Mouse (Mus musculus) heart, adult 9 months (tissue): ENCODE results near the gene Ttll3.

Source experiments
- DNase-seq, 2 experiments: peaks; one replicate each; pipeline ENCODE4 v3.0.0; 2022; ENCODE audit warnings: low spot score in 2 of 2

The Ttll3 gene

GRCm38 (mm10) chr6:113419199-113419587, 30.1 kb downstream of the Ttll3 start, which contains the start of gene Rpusd3:
Gene Rpusd3 (minus strand): TSS chr6:113419340.
- DNase-seq = peak; percentile 96 to 97

DNA sequence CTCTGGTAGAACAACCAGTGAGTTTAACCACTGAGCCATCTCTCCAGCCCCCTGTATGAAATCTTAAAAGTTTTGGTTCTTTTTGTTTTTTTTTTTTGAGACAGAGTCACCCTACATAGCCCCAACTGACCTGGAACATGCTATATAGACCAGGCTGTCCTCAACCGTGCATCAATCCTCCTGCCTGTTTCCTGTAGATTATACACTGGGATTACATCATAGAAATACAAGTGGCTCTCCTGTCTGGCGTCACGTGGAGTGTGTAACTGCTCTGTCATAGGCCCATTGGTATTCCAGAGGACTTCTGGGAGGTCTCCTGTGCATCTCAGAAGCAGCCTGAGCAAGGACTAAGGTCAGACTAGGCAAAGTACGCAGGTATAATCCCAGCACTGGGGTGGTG, 33.9 kb downstream of the Ttll3 start:
- no peak for DNase-seq

GRCm38 (mm10) chr6:113424187-113424586, 35.1 kb downstream of the Ttll3 start:
- DNase-seq = no peak

DNA sequence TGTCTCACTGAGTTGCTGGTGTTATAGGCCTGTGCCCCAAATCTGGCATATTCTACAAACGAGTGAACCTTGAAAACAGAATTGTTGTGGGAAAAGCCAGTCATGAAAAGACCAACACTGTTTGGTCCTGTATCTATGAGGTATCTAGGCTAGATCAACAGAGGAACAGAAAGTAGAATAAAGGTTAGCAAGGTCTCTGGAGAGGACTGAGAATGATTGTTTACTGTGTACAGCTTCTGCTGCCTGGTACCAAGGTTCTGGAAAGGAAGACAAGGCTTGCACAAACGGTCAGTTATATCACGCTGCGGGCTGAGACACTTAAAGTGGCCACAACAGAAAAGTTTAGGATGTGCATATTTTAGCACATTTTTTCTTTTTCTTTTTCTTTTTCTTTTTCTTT, 37.6 kb downstream of the Ttll3 start:
- DNase-seq = no peak

GRCm38 (mm10) chr6:113427397-113427796, 38.3 kb downstream of the Ttll3 start:
- no peak for DNase-seq

DNA sequence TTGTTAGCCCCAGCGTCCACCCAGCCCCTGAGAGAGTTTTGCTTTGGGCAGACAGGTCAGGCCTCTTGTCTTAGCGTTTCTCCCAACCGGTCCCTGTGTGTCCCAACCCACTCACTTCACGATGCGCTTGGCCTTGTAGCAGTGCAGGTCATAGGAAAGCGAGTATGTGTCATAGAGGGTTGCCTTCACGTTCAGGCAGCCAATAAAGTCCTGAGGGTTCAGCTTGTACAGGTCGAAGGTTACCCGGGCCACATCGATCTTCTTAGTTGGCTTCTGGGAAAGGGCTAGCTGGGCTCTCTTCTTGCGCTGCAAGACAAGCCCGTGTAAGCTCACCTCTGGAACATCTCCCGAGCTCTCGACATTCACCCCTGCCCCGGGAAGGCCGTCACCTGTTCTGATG, 38.9 kb downstream of the Ttll3 start:
- DNase-seq = no peak

- no peak for DNase-seq
Observed at GRCm38 (mm10) chr6:113429965-113430364, 40.9 kb downstream of the Ttll3 start.

DNA sequence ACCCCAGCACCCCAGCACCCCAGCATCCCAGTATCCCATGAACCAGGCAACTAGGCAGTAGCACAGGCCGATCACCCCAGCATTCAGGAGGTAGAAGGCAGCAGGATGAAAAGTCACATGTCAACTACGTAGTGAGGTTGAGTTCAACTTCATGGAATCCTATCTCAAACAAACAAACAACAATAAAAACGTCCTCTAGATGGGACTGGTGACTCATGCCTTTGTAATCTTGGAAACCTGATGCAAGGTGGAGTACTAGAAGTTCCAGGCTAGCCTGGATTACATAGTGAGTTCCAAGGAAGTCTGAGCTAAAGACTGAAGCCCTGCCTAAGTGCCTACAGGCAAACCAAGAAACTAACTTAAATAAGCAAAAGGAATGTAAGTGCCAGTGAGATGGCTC, 41.8 kb downstream of the Ttll3 start:
- DNase-seq = no peak

GRCm38 (mm10) chr6:113431801-113432200, 42.7 kb downstream of the Ttll3 start:
- no peak for DNase-seq

DNA sequence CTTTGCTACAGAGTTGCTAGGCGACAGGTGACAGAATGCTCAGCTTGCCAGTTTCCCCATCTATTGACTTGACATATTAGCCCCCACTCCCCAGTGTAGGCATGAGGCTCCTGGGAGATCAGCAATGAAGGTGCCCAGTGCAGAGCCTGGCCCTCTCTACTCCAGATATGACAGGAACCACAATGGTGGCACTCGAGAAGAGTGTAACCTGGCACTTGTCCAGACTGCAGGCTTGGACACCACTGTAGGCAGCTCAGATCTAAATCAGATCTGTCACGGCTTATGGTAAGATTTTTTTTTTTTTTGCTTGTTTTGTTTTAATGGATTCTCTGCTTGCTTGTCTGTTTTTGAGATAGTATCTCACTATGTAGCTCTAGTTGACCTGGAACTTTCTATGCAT, 44.6 kb downstream of the Ttll3 start:
- DNase-seq = no peak

DNA sequence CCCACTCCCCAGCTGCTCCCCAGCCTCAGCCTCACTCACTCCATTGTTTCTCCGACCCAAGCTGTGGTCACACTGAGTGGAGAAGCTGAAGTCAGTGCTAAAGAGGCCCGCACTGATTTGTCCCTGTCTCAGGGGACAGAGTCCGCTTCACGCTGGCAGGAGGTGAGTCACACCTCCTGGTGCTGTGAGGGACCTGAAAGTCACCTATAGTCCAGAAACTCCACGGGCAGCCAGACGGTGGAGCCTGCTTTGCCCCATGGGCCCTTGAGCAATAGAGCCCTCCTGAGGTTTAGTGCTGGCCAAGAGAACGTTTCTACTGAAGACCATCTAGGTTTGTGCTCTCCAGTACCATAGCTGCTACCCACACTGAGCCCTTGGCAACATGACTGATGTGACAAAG, 45.6 kb downstream of the Ttll3 start:
- DNase-seq = no peak

GRCm38 (mm10) chr6:113435664-113436205, 46.7 kb downstream of the Ttll3 start, which contains the start of gene Cidec:
Gene Cidec (minus strand): TSS chr6:113435760.
- DNase-seq = no peak

DNA sequence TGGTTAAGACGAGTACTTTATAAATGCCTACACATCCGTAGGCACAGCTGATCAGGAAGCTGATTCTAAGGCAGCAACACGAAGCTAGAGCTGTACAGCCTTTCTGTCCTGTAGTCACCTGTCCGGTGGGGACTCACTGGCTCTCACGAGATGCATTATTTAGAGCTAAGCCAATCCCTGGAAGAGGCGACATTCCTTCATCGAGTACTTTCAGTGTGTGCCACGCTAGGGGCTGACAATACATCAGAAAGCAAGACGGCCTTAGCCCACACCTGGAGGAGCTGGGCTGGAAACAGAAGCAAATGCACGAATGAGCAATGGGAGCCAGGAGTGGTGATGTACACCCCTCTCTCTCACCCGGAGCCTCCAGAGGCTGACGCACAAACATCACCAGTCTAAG, 48.1 kb downstream of the Ttll3 start:
- DNase-seq = no peak

DNA sequence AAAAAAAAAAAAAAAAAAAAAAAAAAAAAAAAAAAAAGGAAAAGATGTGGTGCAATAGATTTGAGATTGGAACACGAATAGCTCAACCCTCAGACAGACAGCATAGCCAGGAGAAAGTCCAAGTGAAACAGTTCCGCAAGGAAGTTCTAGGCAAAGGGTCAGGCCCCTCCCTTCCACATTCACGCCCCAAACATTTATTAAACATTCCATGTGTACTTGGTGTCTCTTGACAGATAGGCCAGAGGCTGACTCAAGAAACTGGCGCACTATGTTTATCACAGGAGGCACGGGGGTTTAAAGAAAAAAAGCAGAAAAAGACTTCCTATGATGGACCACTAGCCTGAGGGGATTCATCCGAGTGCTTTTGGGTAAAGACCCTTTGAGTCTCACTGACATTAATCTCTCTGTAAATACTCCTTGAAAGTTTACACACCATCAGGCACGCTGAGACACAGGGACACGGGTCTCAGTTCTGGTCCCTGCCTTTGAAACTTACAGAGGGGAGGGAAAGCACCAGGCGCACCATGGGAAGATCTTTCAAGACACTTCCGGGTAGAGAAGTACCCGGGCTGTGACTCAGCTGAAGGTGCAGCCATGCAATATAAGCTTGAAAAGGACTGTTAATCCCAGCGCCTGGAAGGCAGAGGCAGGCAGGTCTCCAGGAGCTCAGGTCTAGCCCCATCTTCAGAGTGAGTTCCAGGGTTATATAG, 49.8 kb downstream of the Ttll3 start:
- no peak for DNase-seq

DNA sequence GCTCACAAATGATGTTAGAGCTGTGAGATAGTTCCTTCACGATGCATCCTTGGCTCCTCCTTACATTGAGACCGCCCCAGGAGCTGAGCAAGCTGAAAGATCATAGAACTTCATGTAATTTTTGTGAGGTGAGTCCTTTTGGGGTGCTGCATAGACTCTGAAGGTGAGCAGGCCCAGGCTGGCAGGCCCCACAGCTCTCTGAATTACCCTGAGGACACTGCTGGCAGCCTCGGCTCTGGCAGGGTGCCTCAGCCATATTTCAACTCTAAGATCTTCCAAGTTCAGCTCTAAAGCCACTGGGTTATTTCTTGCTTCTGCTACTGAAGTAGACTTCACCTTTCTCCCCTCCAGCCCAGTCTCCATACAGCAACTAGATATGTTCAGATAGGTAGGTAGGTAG, 51.6 kb downstream of the Ttll3 start:
- no peak for DNase-seq

DNA sequence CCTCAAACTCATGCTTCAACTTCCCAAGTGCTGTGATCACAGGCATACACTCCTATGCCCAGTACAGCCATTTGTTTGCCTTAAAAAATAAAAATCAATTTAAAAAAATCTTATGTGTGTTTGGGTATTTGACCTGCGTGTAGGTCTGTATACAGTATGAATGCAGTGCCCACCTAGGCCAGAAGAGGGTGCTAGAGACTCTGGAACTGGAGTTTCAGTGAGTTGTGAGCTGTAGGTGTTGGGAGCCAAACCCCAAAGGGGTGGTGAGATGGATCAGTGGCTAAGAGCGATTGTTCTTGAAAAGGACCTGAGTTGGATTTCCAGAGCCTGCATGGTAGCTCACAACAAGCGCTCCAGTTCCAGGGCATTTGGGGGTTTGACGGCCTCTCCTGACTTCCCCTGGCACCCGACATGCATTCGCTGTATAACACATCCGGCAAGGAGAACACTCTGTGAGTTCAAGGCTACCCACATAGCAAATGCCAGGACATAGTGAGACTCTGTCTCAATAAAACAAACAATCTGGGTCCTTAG, 52.2 kb downstream of the Ttll3 start:
- DNase-seq = peak; percentile 26 to 51

DNA sequence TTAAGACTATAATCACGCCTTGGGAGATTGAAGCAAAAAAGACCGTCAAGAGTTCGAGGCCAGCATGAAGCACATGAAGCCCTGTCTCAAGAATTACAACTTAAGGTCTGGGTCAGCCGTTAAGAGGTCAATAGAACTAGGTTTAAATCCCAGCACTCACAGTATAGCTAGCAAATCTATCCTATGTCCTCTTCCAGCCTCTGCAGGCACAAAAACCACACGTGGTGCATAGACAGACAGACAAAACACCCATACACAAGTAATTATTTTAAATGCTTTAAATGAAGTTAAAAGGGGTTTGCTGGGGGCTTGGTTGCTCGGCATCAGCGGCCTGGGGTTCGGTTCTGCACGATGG, 53.0 kb downstream of the Ttll3 start:
- no peak for DNase-seq

DNA sequence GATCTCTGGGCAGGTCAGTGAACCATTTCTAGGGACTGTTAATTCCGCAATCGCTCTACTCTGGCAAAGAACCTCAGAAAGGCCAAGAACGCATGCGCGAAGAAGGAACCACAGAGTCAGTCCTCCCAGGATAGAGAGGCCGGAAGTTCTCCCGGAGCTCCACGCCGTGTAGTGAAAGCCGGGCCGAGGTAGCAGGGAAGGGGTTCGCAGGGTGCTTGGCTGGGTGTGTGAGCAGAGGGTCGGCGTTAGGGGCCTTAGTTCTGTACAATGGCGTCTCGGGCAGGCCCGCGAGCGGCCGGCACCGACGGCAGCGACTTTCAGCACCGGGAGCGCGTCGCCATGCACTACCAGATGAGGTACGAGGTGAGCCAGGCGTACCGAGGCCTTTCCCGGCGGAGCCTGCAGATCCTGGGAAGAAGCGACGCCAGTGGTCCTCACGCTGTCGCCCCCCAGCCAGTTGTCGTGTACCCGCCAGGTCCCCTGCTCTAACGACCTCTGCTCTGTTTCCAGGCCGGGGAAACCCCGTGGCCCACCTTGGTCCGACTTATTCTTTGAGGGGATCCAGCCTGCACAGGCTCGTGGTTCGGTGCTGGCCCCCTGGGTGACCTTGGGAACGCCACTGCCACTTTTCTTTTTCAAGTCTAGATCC, 53.5 kb downstream of the Ttll3 start, which contains the start of gene Jagn1:
Gene Jagn1 (plus strand): TSS at position 128 of the 649 bp plus-strand sequence.
- peak; percentile 88 to 93 for DNase-seq

- no peak for DNase-seq
Observed at GRCm38 (mm10) chr6:113443091-113443490, 54.0 kb downstream of the Ttll3 start.

DNA sequence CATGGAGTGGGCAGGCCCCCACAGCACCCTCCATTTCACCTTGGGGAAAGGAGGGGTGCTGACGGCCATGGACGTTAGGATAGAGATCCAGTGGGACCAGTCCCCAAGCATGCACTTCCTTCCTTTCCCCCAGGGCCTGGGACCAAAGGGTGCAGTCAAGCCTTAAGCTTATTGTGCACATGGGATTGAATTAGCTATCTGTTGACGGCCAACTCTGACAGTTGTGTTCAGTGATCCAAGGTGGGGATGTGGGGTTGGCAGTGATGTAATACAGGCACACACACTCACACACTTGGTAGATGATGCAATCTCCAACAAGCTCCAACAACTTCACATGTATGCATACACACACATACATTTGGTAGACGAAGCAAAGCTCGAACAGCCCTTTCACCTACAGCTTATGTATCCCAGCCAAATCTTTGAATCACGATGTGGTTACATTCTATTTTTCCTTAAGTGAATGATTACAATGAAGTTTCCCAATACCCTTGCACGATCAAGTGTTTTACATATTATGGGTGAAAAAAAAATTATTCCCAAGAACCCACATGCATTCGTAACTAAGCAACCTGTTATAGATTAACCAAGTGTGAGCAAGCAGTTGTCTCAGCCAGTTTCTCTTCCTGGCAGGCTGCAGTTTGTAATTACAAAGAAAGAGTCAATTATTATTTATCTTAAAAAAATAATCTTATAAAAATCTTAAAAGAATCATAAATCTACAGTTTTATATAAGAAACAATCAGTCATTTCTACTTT, 55.3 kb downstream of the Ttll3 start:
- DNase-seq = no peak

DNA sequence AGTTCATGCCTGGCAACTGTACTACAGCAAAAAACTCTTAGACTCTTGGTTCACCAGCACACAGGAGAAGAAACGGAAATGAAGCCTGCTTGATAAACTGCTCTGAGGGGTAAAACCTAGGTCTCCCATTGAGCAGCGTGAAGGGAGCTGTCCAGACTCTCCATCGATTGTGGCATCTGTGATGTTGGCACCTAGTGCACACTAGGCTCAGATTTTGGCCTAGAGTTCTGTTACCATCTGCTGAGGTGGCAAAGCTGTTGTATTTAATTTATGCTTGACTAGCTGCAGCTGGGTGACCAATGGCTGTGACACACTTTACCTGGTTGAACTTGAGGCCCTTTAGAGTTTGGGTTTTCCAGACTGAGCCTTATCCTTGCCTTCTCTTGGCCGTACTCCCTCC, 58.6 kb downstream of the Ttll3 start:
- DNase-seq = no peak

GRCm38 (mm10) chr6:113451839-113452238, 62.8 kb downstream of the Ttll3 start:
- DNase-seq = no peak
